Mouse (Mus musculus) testis, postnatal 10 days (tissue): ENCODE measurements at regions not wholly inside any gene's neighbourhood (a gene's known extent, or its start where the extent isn't known, plus 50 kb on each side); places are given as distances from the start of the nearest gene placed in this dataset.
"Not testable (repeated sequence)": the region's sequence is repeated elsewhere in the genome, so short reads cannot be mapped to it uniquely, and the experiment has no call there.

Experiments
- DNase-seq: peaks from one replicate; pipeline ENCODE4 v3.0.0; 2021; ENCODE audit warnings: low spot score

DNA sequence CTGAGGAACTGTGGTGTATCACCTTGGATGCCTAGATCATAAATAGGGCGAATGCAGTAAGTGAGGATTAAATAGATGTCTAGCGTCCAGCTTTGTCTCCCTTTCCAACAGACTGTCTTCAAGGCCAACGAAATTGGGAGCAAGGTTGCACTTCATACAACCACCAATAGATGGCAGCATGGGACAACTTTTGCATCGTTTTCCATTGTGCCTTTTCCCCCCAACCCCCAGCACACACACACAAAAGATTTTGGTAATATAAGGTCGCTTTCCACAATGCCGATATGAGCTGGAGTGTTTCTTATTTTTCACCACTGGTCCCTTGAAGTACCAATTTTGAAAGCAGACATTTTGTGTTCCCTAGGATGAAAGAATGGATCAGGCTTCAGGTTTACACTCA lies 304.7 kb downstream of the BC048507 start:
- DNase-seq = peak; percentile 53

DNA sequence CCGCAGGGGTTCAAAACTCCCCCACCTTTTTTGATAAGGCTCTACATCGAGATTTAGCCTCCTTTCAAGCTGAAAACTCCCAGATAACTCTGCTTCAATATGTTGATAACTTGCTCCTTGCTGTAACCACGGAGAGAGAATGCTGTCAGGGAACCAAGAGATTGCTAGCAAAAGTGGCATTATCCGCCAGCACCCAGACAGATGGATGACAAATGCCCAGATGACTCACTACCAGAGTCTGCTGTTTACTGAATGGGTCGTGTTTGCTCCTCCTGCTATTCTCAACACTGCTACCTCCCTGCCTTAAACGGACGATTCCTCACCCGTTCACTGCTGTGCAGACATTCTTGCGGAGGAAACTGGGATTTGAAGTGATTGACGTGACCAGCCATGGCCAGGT lies 310.3 kb downstream of the BC048507 start:
- DNase-seq = not testable (repeated sequence)
